Mouse (Mus musculus) MEL (cell line): ENCODE data around the gene Casc3. TPM values are rescaled to one million over a fixed set of nuclear protein-coding genes. Genes with fewer than 3 reads are reported as not detected.

Source experiments
- DNase-seq: peaks from one replicate; pipeline ENCODE4 v3.0.0; 2011; ENCODE audit warnings: low read depth, low spot score
- H3K27ac ChIP-seq: 2 replicates; pipeline ENCODE4 v1.5.1; 2012; ENCODE audit warnings: low read depth, mild to moderate bottlenecking, control low read depth, low read length, moderate library complexity; ENCODE audit not compliant: control insufficient read depth
- H3K27me3 ChIP-seq, 2 experiments: fragments of 150-350 bp in 1 of 2; sonication (generic) in 1 of 2; 2 replicates each; pipeline ENCODE4 v1.6.1; 2012; ENCODE audit warnings: low read length in 2 of 2, mild to moderate bottlenecking in 2 of 2, improper control_type of control experiment in 1 of 2, moderate library complexity in 1 of 2; ENCODE audit not compliant: insufficient read depth in 2 of 2, control insufficient read depth in 1 of 2
- H3K36me3 ChIP-seq, 2 experiments: 2 replicates each; pipeline ENCODE4 v1.6.1; 2012 to 2014; ENCODE audit warnings: low read length in 2 of 2, improper control_type of control experiment in 1 of 2, inconsistent platforms in 1 of 2, mild to moderate bottlenecking in 1 of 2; ENCODE audit not compliant: insufficient read depth in 2 of 2, control insufficient read depth in 1 of 2
- H3K4me1 ChIP-seq, 2 experiments: fragments of 150-350 bp in 1 of 2; sonication (generic) in 1 of 2; 2 replicates each; pipeline ENCODE4 v1.6.1; 2012; ENCODE audit warnings: low read length in 2 of 2, improper control_type of control experiment in 1 of 2, mild to moderate bottlenecking in 1 of 2; ENCODE audit not compliant: insufficient read depth in 2 of 2, control insufficient read depth in 1 of 2
- H3K4me3 ChIP-seq, 2 experiments: fragments of 150-350 bp in 1 of 2; sonication (generic) in 1 of 2; 2 replicates each; pipeline ENCODE4 v1.5.1; 2012; ENCODE audit warnings: low read depth in 2 of 2, low read length in 2 of 2, mild to moderate bottlenecking in 2 of 2, moderate library complexity in 2 of 2, control low read depth in 1 of 2, improper control_type of control experiment in 1 of 2; ENCODE audit not compliant: control insufficient read depth in 1 of 2, insufficient read depth in 1 of 2
- H3K79me2 ChIP-seq: 2 replicates; pipeline ENCODE4 v1.6.1; 2012; ENCODE audit warnings: mild to moderate bottlenecking, low read length, moderate library complexity; ENCODE audit not compliant: control insufficient read depth, poor library complexity, insufficient read depth
- H3K9ac ChIP-seq: 2 replicates; pipeline ENCODE4 v1.6.1; 2012; ENCODE audit warnings: low read depth, mild to moderate bottlenecking, control low read depth, low read length, moderate library complexity; ENCODE audit not compliant: control insufficient read depth, poor library complexity, severe bottlenecking
- H3K9me3 ChIP-seq: fragments of 150-350 bp; sonication (generic); replicated peaks from 2 replicates; pipeline ENCODE4 v1.6.1; 2012; ENCODE audit warnings: mild to moderate bottlenecking, low read length, improper control_type of control experiment, moderate library complexity; ENCODE audit not compliant: insufficient read depth
- BHLHE40 ChIP-seq: IDR thresholded peaks from 2 replicates; pipeline ENCODE4 v1.6.1; 2012; ENCODE audit warnings: low read depth, mild to moderate bottlenecking, inconsistent platforms, low read length, improper control_type of control experiment, borderline replicate concordance
- CHD1 ChIP-seq: IDR thresholded peaks from 2 replicates; pipeline ENCODE4 v1.6.1; 2012; ENCODE audit warnings: low read depth, mild to moderate bottlenecking, inconsistent platforms, low read length, improper control_type of control experiment
- CTCF ChIP-seq, 3 experiments: IDR thresholded peaks in 2 of 3; conservative IDR thresholded peaks in 1 of 3; 2 replicates each; pipeline ENCODE4 v1.5.1; 2011 to 2012; ENCODE audit warnings: low read length in 3 of 3, low read depth in 2 of 3, mild to moderate bottlenecking in 2 of 3, improper control_type of control experiment in 1 of 3, inconsistent platforms in 1 of 3, mixed read lengths in 1 of 3, moderate library complexity in 1 of 3; ENCODE audit not compliant: control insufficient read depth in 1 of 3, insufficient read depth in 1 of 3, poor library complexity in 1 of 3, severe bottlenecking in 1 of 3
- E2F4 ChIP-seq: IDR thresholded peaks from 2 replicates; pipeline ENCODE4 v1.6.1; 2011; ENCODE audit warnings: low read depth, low read length, improper control_type of control experiment, borderline replicate concordance
- EP300 ChIP-seq, 2 experiments: IDR thresholded peaks; 2 replicates each; pipeline ENCODE4 v1.6.1; 2011; ENCODE audit warnings: improper control_type of control experiment in 2 of 2, low read length in 2 of 2, low read depth in 1 of 2, mild to moderate bottlenecking in 1 of 2
- ETS1 ChIP-seq: IDR thresholded peaks from 2 replicates; pipeline ENCODE4 v1.6.1; 2012; ENCODE audit warnings: low read depth, mild to moderate bottlenecking, inconsistent platforms, low read length, improper control_type of control experiment, moderate library complexity
- GABPA ChIP-seq: IDR thresholded peaks from 2 replicates; pipeline ENCODE4 v1.6.1; 2012; ENCODE audit warnings: low read depth, mild to moderate bottlenecking, inconsistent platforms, low read length, improper control_type of control experiment, moderate library complexity
- GATA1 ChIP-seq: IDR thresholded peaks from 2 replicates; pipeline ENCODE4 v1.6.1; 2011; ENCODE audit warnings: low read depth, low read length, improper control_type of control experiment
- HCFC1 ChIP-seq: IDR thresholded peaks from 2 replicates; pipeline ENCODE4 v1.6.1; 2012; ENCODE audit warnings: low read depth, mild to moderate bottlenecking, inconsistent platforms, low read length, improper control_type of control experiment, moderate library complexity
- MAX ChIP-seq: IDR thresholded peaks from 2 replicates; pipeline ENCODE4 v1.6.1; 2011; ENCODE audit warnings: low read length, improper control_type of control experiment
- MAZ ChIP-seq: IDR thresholded peaks from 2 replicates; pipeline ENCODE4 v1.6.1; 2012; ENCODE audit warnings: low read depth, mild to moderate bottlenecking, inconsistent platforms, low read length, improper control_type of control experiment
- MEF2A ChIP-seq: IDR thresholded peaks from 2 replicates; pipeline ENCODE4 v1.6.1; 2014; ENCODE audit warnings: low read depth, mild to moderate bottlenecking, inconsistent platforms, low read length, improper control_type of control experiment; ENCODE audit not compliant: poor library complexity, insufficient replicate concordance, severe bottlenecking; ENCODE audit errors: extremely low read depth
- MXI1 ChIP-seq: IDR thresholded peaks from 2 replicates; pipeline ENCODE4 v1.6.1; 2011; ENCODE audit warnings: mild to moderate bottlenecking, low read depth, low read length, improper control_type of control experiment
- MYC ChIP-seq: IDR thresholded peaks from 2 replicates; pipeline ENCODE4 v1.6.1; 2011; ENCODE audit warnings: low read depth, mild to moderate bottlenecking, low read length, improper control_type of control experiment, moderate library complexity
- NELFE ChIP-seq: IDR thresholded peaks from 2 replicates; pipeline ENCODE4 v1.6.1; 2011; ENCODE audit warnings: low read depth, low read length, improper control_type of control experiment
- NRF1 ChIP-seq: IDR thresholded peaks from 2 replicates; pipeline ENCODE4 v1.6.1; 2014; ENCODE audit warnings: low read depth, mild to moderate bottlenecking, inconsistent platforms, low read length, improper control_type of control experiment, moderate library complexity; ENCODE audit not compliant: poor library complexity, insufficient read depth, severe bottlenecking
- POLR2AphosphoS2 ChIP-seq: IDR thresholded peaks from 2 replicates; pipeline ENCODE4 v1.6.1; 2011; ENCODE audit warnings: low read length, improper control_type of control experiment
- POLR2AphosphoS5 ChIP-seq: IDR thresholded peaks from 2 replicates; pipeline ENCODE4 v1.6.1; 2012; ENCODE audit warnings: low read depth, borderline replicate concordance, mild to moderate bottlenecking, inconsistent platforms, low read length, moderate library complexity, mixed read lengths
- RAD21 ChIP-seq: IDR thresholded peaks from 2 replicates; pipeline ENCODE4 v1.6.1; 2011; ENCODE audit warnings: mild to moderate bottlenecking, low read depth, low read length, improper control_type of control experiment
- RCOR1 ChIP-seq: IDR thresholded peaks from 2 replicates; pipeline ENCODE4 v1.6.1; 2012; ENCODE audit warnings: low read depth, mild to moderate bottlenecking, inconsistent platforms, low read length, improper control_type of control experiment
- SIN3A ChIP-seq: IDR thresholded peaks from 2 replicates; pipeline ENCODE4 v1.6.1; 2012; ENCODE audit warnings: low read length, improper control_type of control experiment, inconsistent platforms
- SMC3 ChIP-seq: IDR thresholded peaks from 2 replicates; pipeline ENCODE4 v1.6.1; 2011; ENCODE audit warnings: low read depth, low read length, improper control_type of control experiment
- TAL1 ChIP-seq: IDR thresholded peaks from 2 replicates; pipeline ENCODE4 v1.6.1; 2012; ENCODE audit warnings: mild to moderate bottlenecking, inconsistent platforms, low read length, moderate library complexity, mixed read lengths
- TBP ChIP-seq: IDR thresholded peaks from 2 replicates; pipeline ENCODE4 v1.8.0; 2011; ENCODE audit warnings: low read depth, low read length, improper control_type of control experiment
- TCF12 ChIP-seq: IDR thresholded peaks from 2 replicates; pipeline ENCODE4 v1.6.1; 2014; ENCODE audit warnings: low read depth, mild to moderate bottlenecking, inconsistent platforms, low read length, improper control_type of control experiment, moderate library complexity
- UBTF ChIP-seq: IDR thresholded peaks from 2 replicates; pipeline ENCODE4 v1.6.1; 2012; ENCODE audit warnings: low read depth, mild to moderate bottlenecking, inconsistent platforms, low read length, improper control_type of control experiment, moderate library complexity, borderline replicate concordance; ENCODE audit not compliant: insufficient read depth
- ZC3H11A ChIP-seq: IDR thresholded peaks from 2 replicates; pipeline ENCODE4 v1.6.1; 2012; ENCODE audit warnings: low read depth, mild to moderate bottlenecking, inconsistent platforms, low read length, improper control_type of control experiment
- ZKSCAN1 ChIP-seq: IDR thresholded peaks from 2 replicates; pipeline ENCODE4 v1.6.1; 2012; ENCODE audit warnings: low read depth, mild to moderate bottlenecking, inconsistent platforms, low read length, improper control_type of control experiment, moderate library complexity
- ZNF384 ChIP-seq: IDR thresholded peaks from 2 replicates; pipeline ENCODE4 v1.6.1; 2012; ENCODE audit warnings: low read depth, mild to moderate bottlenecking, inconsistent platforms, low read length, improper control_type of control experiment
- polyA plus RNA-seq, 2 experiments: library from polyadenylated mRNA; stranded (reverse) in 1 of 2; unstranded in 1 of 2; fragments of >175 nt in 1 of 2; fragments of >200 nt in 1 of 2; gene quantifications; 2 replicates each; pipeline versions ENCODE4 v1.2.1 to v1.2.4; 2012; ENCODE audit warnings: low replicate concordance in 2 of 2, low read depth in 1 of 2; ENCODE audit not compliant: insufficient read length in 2 of 2, insufficient read depth in 1 of 2, missing spikeins in 1 of 2
- total RNA-seq: library from RNA; depleted of rRNA; stranded (reverse); fragments of 300-350 nt; gene quantifications from 2 replicates; pipeline ENCODE4 v1.2.3, GENCODE M21; 2012

Casc3 gene
- total and polyA plus RNA-seq, 3 experiments = 18.2 to 61.0 (median 58.6) TPM

GRCm38 (mm10) chr11:98776052-98776764, 28.5 kb upstream of the Casc3 start:
- Histone ChIP-seq H3K9ac (peak overlapping the region; percentile 74), H3K27ac (peak overlapping the region; percentile 81), H3K36me3 (peaks cover 0 to 24% of the 10 kb centered on the region in 2 experiments; a peak in 2 of 4 replicates), H3K9me3 (no peaks in the 10 kb centered on the region), H3K4me3 (peak overlapping the region; percentile 27 to 57), H3K79me2 (no peaks in the 10 kb centered on the region; the same call in 1 of the 2 replicates), H3K27me3 (no peaks in the 10 kb centered on the region), H3K4me1 (peaks cover 15 to 40% of the 10 kb centered on the region in 2 experiments)
- DNase-seq = peak; percentile 82
- TF ChIP-seq NRF1 (no peak), ETS1 (peak; percentile 34; the same call in 1 of the 2 replicates), GATA1 (no peak), MEF2A (no peak), MYC (peak; percentile 10; the same call in 1 of the 2 replicates), MAX (no peak; the same call in none of the 2 replicates), BHLHE40 (no peak), UBTF (no peak), GABPA (no peak), SMC3 (no peak), CHD1 (no peak; the same call in 1 of the 2 replicates), NELFE (peak; percentile 18; the same call in 1 of the 2 replicates), TCF12 (no peak), CTCF (IDR thresholded peaks at IDR 0.05 in 2 of 3, conservative IDR thresholded peaks at IDR 0.05 in 1 of 3; ENCODE audit: control insufficient read depth in 1 of 3, insufficient read depth in 1 of 3, low read depth in 2 of 3, low read length in 3 of 3, poor library complexity in 1 of 3, severe bottlenecking in 1 of 3) (no peak), ZKSCAN1 (peak; percentile 60; the same call in 1 of the 2 replicates), ZC3H11A (peak; percentile 15; the same call in 1 of the 2 replicates), POLR2AphosphoS2 (no peak), MAZ (peak; percentile 67), HCFC1 (no peak), EP300 (IDR thresholded peaks at IDR 0.05; ENCODE audit: low read depth in 1 of 2, low read length in 2 of 2) (no peak; a peak in 1 of 4 replicates), RAD21 (no peak), RCOR1 (peak; percentile 13; the same call in 1 of the 2 replicates), SIN3A (no peak), TAL1 (no peak), POLR2AphosphoS5 (no peak), E2F4 (no peak; the same call in 1 of the 2 replicates), MXI1 (peak; percentile 40; the same call in 1 of the 2 replicates), TBP (no peak), ZNF384 (peak; percentile 91)
